Mouse (Mus musculus) NIH3T3 (cell line): ENCODE results near the gene Ptprn.
"Not testable (repeated sequence)": the region's sequence is repeated elsewhere in the genome, so short reads cannot be mapped to it uniquely, and the experiment has no call there.

Experiments
- DNase-seq: peaks from one replicate; pipeline ENCODE4 v3.0.0-alpha.2; 2012; ENCODE audit warnings: low read depth

Ptprn gene

DNA sequence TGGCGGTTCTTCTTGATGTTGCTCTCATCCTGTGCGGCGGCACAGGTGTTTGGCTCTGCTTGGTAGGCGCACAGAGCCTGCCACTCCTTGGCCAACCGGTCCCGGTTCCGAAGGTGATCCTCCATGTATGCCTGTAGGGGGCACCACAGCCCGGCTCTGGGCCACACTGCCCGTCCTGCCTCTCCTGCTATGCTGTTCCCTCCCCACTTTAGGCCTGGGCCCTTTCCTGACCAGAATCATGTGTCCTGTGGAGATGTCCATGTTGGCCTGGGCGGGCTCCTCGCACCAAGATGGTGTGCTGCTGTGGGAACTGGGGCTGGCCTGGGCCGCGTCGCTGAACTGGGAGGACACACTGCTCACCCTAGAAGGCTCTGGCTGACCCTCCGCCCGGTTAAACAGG, 11.3 kb downstream of the Ptprn start:
- DNase-seq = no peak

- no peak for DNase-seq
Observed at GRCm38 (mm10) chr1:75252308-75252707, 12.0 kb downstream of the Ptprn start.

- DNase-seq = no peak
Observed at GRCm38 (mm10) chr1:75251112-75251970, 13.0 kb downstream of the Ptprn start.

- peak; percentile 48 for DNase-seq
Observed at GRCm38 (mm10) chr1:75250498-75250897, 13.8 kb downstream of the Ptprn start.

GRCm38 (mm10) chr1:75248041-75248772, 16.1 kb downstream of the Ptprn start:
- DNase-seq = peak; percentile 76

DNA sequence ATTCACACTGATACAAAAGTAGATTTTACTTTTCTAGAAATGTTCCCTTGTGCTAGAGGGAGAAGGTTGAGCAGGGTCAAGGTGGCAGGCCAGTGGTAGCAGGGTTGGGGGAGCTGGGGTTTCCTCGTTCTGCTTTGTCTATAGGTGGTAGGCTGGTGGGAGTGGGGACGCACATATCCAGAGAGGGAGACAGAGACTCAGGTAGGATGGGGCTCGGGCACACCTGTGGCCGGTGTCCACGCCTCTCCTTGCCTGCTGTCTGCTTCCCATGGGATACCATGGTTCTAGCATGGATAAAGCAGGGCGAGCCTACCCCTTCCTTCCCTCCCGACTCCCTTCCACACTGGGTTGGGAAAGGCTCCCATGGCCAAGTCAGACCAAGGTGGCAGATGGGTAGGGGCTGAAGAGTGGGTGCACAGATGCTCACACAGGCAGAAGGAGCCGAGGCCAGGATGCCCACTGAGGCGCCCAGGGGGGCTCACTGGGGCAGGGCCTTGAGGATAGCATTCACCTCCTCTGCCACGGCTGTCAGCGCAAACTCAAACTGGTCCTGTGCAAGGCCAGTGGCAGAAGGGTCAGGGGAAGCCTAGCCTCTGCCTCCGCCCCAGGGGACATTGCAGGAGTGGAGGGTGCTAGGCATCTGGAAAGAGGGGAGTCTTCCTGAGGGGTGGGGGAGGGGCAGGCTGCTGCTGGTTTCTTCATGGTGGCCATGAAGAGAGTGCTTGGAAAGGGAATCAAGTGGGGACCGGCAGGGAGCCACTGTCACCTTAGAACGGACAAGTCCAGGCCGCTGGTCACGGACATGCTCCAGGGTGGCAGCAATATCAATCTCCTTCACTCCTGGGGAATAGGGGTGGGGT, 17.0 kb downstream of the Ptprn start:
- no peak for DNase-seq

DNA sequence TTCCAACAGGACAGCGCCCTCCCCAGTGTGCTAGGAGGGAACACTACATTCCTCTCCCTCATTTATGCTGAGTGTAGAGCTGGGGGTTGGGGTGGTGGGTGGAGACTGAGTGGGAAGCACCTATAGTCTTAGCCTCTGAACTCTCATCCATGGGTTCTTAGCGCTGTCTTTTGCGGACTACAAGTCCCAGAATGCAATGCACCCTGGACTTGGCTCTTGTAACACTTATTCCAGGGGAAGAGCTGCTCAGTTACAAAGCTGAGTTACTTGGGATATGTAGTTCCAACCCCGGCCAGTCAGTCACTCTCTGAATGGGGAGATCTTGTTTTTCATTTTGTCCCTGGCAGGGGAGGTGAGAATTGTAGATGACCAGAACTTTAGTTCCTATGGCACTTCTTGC, 19.5 kb downstream of the Ptprn start:
- DNase-seq = peak; percentile 61

- no peak for DNase-seq
Observed at GRCm38 (mm10) chr1:75244175-75244826, 20.0 kb downstream of the Ptprn start.

- no peak for DNase-seq
Observed at GRCm38 (mm10) chr1:75243411-75243810, 20.9 kb downstream of the Ptprn start.

- no peak for DNase-seq
Observed at GRCm38 (mm10) chr1:75239591-75239990, 24.7 kb downstream of the Ptprn start.

DNA sequence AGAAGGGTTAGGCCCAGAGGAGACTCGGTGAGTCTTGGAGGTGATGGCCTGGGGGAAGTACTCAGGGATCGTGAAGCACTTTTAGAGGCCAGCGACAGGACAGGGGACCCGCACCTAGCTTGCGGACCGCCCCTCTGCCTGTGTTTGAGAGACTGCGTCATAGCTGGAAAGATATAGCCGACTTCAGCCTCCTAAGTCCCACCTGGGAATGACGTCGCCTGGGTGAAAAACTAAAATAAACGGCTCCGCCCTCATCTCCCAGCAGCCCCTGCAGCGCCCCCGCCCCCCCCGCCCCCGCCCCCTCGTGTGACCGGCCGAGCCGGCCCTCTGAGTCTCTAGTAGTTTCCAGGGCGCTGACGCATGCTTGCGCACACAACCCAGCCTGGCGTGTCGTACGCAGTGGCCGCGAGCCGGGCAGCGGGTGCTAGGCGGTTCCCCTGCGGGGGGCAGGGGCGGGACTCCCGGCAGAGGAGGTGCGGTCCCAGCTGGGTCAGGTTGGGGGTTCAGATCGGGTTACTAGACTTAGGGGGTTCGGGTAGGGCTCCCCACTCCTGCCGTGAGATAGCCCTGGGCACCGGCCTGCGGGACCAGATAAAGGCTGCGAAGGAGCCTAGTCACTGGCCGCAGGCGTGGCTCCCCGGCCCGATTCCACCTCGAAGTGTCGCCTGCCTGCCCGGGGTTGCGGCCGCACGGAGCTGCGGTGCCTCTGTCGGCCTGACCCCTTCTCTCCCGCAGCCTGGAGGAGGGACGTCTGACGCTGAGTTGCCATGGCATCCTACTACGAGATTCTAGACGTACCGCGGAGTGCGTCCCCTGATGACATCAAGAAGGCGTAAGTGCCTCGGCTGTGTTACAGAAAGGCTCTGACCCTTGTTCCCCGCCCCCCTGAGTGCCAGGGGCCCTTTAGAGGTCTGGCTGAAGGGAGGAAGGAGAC, 27.9 kb downstream of the Ptprn start, which contains the start of gene Dnajb2:
Dnajb2 (plus strand) TSS at position 290 of the 934 bp plus-strand sequence.
- DNase-seq = peak; percentile 94

DNA sequence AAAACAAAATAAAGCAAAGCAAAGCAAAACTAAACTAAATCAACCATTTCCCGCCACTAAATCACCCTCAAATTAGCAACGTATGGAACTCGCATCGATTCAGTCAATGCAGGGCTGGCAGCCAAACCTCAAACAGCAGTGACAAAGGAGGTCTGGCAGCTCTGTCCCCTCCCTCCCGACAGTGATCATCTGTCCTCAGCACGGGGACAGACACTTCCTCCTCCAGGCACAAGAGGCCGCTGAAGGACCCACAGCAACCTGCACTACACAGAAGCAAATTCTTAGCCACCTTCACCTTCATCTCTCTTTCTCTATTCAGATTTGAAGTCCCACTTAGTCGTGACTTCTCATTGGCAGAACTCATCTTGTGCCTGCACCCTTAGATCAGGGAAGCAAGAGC, 29.7 kb downstream of the Ptprn start:
- peak; percentile 43 for DNase-seq

DNA sequence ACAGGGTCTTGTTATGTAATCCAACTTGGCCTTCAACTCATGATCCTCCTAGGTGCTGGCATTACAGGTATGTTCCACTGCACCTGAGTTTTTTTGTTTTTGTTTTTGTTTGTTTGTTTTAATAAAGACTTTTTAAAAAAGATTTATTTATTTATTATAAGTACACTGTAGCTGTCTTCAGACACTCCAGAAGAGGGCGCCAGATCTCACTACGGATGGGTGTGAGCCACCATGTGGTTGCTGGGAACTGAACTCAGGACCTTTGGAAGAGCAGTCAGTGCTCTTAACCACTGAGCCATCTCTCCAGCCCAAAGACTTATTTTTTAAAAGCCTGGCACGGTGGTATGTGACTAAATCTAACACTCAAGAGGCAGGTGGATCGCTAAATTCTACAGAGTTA, 31.8 kb downstream of the Ptprn start:
- DNase-seq = not testable (repeated sequence)

- no peak for DNase-seq
Observed at GRCm38 (mm10) chr1:75231664-75232152, 32.6 kb downstream of the Ptprn start, which contains the start of gene A630095N17Rik. Gene A630095N17Rik, minus strand, starts transcription at chr1:75232102.

DNA sequence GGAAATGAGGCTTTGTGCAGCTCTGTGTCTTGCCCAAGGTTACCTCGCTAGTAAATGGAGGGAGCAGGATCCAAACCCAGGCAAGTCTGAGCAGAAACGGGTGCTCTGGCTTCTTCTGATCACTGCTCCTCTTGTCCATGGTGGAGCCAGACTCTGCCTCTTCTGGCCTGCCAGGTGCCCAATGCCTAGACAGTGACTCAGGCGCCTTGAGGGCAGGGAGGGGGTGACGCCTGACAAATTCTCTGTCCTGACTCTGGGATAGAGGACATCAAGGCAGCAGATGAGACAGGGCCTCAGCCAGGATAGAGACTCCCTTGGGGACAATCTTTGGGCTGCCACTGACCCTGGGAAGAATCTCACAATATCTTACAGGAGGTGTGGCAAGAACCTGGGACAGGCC, 33.1 kb downstream of the Ptprn start:
- DNase-seq = no peak

DNA sequence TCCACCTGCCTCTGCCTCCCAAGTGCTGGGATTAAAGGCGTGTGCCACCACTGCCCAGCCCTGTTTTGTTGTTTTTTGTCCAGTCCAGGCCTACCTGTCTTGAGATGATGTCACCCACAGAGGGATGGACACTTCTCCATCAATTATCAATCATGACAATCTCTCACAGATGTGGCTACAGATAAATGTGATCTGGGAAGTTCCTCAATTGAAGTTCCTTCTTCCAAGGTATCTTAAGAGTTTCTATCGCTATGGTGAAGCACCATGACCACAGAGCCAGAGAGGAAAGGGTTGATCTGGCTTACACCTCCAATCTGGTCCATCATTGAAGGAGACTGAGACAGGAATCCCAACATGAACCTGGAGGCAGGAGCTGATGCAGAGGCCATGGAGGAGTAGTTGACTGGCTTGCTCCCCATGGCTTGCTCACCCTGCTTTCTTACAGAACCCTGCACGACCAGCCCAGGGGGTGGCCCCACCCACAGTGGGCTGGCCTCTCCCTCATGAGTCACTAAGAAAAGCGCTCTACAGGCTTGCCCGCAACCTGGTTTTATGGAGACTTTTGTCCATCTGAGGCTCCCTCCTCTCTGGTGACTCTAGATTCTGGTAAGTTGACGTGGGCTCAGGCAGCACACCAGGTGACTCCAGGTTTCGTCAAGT, 33.8 kb downstream of the Ptprn start:
- peak; percentile 52 for DNase-seq

DNA sequence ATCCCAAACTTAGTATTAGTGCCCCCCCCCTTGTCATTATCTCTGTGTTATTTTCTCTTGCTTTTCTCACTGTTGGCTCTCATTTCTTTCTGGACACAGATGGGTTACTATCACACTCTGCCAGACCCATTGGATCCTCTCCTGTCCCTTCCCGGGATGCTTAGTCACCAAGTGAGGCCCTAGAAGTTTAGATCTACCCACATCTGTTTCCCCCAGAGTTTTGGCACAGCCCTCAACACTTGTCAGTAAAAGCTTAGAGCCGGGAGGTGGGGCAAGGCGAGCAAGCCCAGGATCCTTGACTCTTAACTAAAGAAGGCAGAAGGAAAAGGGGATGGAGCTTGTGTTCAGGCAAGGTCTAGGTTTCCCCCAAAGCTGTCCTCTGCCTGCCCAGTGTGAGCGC, 35.1 kb downstream of the Ptprn start:
- peak; percentile 83 for DNase-seq

DNA sequence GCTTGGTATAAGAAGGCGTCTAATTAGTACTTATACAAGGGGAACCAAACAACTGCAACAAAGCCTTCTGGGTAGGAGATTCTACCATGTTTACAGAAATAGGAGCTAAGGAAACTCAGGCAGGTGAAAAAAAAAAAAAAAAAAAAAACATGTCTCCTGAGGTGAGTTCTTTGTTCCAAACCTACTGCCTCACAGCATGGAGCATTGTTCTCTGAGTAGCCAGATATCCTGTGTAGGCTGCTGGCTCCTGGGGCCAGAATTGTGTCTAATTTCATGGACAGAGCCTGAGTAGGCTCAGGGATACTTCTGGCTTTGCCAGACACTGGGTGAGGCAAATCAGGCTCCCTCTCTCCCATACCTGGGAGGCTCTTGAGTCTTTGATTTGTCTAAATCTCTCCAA, 36.6 kb downstream of the Ptprn start:
- DNase-seq = no peak

DNA sequence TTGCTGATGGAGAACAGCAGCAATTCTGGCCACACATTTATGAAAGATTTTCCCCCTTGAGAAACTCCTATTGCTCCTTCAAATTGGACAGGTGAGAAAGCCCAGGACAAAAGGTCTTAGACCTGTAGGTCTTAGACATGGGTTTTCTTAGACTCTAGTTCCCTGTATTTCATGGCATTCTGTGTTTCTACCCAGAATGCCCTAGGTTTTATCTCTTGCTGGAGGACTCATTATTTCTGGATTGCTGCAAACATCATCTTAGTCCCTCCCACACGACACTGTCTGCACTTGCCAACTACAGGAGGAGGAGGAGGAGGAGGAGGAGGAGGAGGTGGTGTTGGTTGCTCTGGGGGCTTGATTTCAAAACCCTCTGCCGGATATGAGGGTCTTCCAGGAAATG, 38.2 kb downstream of the Ptprn start:
- DNase-seq = no peak

DNA sequence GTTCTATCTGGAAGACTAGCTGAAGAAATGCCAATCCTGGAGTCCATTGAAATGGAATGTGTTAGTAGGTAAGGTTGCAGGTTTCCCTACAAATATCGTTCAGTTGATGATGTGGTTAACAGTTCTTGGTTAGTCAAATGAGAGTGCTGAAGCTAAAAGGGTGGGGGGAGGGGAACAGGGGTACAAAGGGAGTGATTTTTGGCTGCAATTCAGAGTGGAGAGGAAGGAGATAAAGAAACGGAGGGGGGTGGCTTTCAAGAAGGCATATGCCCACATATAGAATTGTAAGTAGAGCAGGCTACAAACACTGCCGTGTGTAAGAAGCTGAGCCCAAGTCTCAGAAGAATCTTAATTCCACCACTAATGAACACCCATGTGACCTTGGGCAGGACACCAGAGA, 38.8 kb downstream of the Ptprn start:
- DNase-seq = no peak
